Mouse (Mus musculus) gastrocnemius, adult 2 months (tissue): ENCODE measurements around the gene Has3. TPM values are rescaled to one million over a fixed set of nuclear protein-coding genes. Genes with fewer than 3 reads are reported as not detected.

ENCODE experiments used
- DNase-seq: peaks from one replicate; pipeline ENCODE4 v3.0.0; 2022
- H3K27ac ChIP-seq: fragments of 200-600 bp; 2 replicates; pipeline ENCODE4 v1.8.1; 2022; ENCODE audit warnings: mild to moderate bottlenecking
- H3K4me3 ChIP-seq: fragments of 200-600 bp; 2 replicates; pipeline ENCODE4 v1.8.1; 2022; ENCODE audit warnings: mild to moderate bottlenecking, moderate library complexity
- CTCF ChIP-seq: fragments of 200-600 bp; IDR thresholded peaks from 2 replicates; pipeline ENCODE4 v1.8.1; 2022; ENCODE audit warnings: antibody characterized with exemption, mild to moderate bottlenecking, moderate library complexity
- intact Hi-C: fragments of 180-260 bp; cut with DNase I; formaldehyde crosslinking; loops from one replicate; pipeline ENCODE4 v1.15.1; 2025
- total RNA-seq, 2 experiments: library from RNA; stranded (reverse); gene quantifications; 2 replicates each; pipeline ENCODE4 v1.2.3; 2021

Gene Has3
- total RNA-seq, 2 experiments from 2014 or later = 0.56 to 0.59 TPM

DNA sequence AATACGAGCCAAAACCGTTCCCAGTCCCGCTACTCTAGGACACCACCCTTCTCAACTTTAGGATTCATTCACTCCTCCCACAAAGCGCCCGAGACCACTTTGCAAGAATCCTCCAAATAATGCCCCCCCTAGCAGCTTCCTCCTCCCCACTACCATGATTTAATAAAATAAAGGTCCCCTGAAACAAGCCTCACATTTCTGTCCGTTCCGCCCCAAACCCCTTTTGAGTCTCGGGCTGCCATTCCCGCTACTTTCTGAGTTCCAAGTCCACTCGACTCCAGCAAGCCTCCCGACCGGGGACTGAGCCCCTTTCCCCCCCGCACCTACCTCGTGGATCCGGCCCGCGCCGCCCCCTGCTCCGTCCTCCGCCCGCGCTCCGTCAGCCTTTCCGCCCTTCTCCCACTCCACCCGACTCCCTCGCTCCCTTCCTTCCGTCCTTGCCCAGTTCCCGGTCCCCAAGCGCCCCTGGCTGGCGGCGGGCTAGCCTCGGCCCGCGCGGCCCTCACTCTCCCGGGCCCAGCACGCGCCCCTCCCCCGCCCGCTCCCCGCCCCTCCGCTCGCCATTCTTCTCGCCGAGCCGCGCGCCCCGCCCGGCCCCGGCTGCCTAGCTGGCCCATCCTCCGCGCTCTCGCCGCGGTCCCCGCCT is 22.9 kb downstream of the Has3 start:
- Histone ChIP-seq H3K27ac (peak overlapping the region; percentile 92), H3K4me3 (peak overlapping the region; percentile 97)
- TF ChIP-seq CTCF = no peak
- no peak for DNase-seq
- intact Hi-C loops = no loop called here

- peak within 1 kb of the TSS; percentile 92 for H3K27ac ChIP-seq
- no peak for TF ChIP-seq CTCF
- peak; percentile 94 for DNase-seq
- intact Hi-C loops = no loop called here
- H3K4me3 ChIP-seq = peak within 1 kb of the TSS; percentile 97
Measured at GRCm38 (mm10) chr8:106893481-106894156, 23.6 kb downstream of the Has3 start, which contains the start of gene Utp4. Gene Utp4 (plus strand): TSS chr8:106893636.

- peak; percentile 21 for DNase-seq
- intact Hi-C loops = no loop called here
- TF ChIP-seq CTCF = no peak
- Histone ChIP-seq H3K4me3 (no peak overlapping the region), H3K27ac (no peak overlapping the region)
Measured at GRCm38 (mm10) chr8:106899473-106899872, 29.4 kb downstream of the Has3 start.

GRCm38 (mm10) chr8:106905727-106906480 is 35.9 kb downstream of the Has3 start:
- TF ChIP-seq CTCF = peak; percentile 72
- Histone ChIP-seq H3K4me3 (no peak overlapping the region), H3K27ac (peak overlapping the region; percentile 12; the same call in 1 of the 2 replicates)
- DNase-seq = peak; percentile 76
- intact Hi-C loops = loop anchor here (1.0 kb wide), 1 partner anchor 96 kb away; no protein-coding TSS in a partner anchor

DNA sequence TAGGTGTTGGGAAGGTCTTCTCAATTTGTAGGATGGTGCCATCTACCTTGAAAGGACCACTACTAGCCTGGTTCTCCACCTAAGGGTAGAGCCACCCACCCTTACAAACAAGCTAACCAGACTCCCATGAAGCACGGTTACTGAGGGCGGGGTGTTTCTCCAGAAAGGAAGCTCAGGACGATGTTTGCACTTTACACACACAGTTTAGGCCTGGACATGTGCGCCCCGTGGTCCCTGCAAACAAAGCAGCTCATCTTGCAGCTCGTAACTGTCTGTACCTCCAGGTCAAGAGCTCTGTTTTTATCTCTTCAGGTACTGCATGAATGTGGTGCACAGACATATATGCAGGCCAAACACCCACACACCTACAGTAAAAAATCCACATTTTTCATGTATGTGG is 36.6 kb downstream of the Has3 start:
- Histone ChIP-seq H3K4me3 (no peak overlapping the region), H3K27ac (no peak overlapping the region; the same call in 1 of the 2 replicates)
- intact Hi-C loops = no loop called here
- TF ChIP-seq CTCF = no peak
- no peak for DNase-seq

GRCm38 (mm10) chr8:106907450-106907849 is 37.4 kb downstream of the Has3 start:
- no peak for DNase-seq
- H3K27ac ChIP-seq = 0 out of 2 replicates have a peak overlapping the region, but pooled peaks have one; percentile 13
- H3K4me3 ChIP-seq = no peak overlapping the region
- intact Hi-C loops = no loop called here
- TF ChIP-seq CTCF = no peak

DNA sequence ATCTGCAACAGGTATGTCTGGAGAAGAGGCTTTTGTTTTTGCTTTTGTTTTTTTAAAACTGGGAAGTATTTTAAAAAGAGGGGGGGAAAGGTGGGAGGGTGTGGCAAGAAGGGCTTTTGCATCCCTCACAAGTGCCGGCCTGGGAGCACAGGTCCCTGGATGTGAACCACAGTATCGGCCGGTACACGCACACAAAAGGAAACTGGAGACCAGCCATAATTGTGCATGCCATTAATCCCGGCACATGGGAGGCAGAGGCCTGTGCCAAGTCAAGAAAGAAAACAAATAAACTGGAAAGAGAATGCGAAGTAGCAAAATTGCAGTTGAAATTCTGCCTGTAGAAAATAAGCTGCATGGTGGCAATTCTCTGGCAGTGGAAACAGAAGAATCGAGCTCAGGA is 38.2 kb downstream of the Has3 start:
- Histone ChIP-seq H3K4me3 (no peak overlapping the region), H3K27ac (no peak overlapping the region)
- DNase-seq = no peak
- no peak for TF ChIP-seq CTCF
- intact Hi-C loops = no loop called here

DNA sequence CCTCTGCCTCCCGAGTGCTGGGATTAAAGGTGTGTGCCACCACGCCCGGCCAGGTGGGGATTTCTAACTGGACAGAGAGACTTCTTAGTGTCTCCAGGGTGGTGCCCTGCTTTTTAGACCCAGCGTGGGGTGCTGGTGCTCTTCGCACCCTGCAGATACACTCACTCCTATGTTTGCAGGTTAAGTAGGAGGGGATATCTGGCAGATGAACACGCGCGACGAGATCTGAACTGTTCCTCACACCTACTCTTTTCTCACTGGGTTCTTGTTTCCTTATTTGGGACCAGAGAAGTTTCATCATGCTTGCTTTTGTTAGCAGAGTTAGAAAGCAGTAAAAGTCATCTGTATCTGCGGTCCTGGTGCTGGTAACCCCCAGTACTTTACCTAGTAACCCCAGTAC is 43.6 kb downstream of the Has3 start:
- H3K27ac ChIP-seq = no peak overlapping the region
- no peak overlapping the region for H3K4me3 ChIP-seq
- DNase-seq = no peak
- TF ChIP-seq CTCF = no peak
- intact Hi-C loops = no loop called here

- TF ChIP-seq CTCF = no peak
- no peak overlapping the region for H3K27ac ChIP-seq
- H3K4me3 ChIP-seq = no peak overlapping the region
- intact Hi-C loops = no loop called here
- no peak for DNase-seq
Measured at GRCm38 (mm10) chr8:106919721-106920394, 49.8 kb downstream of the Has3 start.

DNA sequence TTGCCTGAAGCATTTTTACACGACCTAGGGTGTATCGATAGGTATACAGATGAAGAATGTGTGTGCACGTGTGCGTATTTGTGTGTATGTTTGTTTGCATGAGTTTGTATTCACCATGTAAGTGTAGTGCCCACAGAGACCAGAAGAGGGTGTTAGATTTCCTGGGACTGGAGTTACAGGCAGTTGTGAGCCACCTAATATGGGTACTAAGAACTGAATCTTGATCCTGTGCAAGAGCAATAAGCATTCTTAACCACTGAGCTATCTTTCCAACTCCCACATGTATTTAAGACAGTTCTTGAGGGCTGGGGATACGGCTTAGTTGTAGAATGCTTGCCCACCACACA is 50.3 kb downstream of the Has3 start:
- no peak for DNase-seq
- intact Hi-C loops = no loop called here
- Histone ChIP-seq H3K27ac (no peak overlapping the region), H3K4me3 (no peak overlapping the region)
- TF ChIP-seq CTCF = no peak; the same call in 1 of the 2 replicates

DNA sequence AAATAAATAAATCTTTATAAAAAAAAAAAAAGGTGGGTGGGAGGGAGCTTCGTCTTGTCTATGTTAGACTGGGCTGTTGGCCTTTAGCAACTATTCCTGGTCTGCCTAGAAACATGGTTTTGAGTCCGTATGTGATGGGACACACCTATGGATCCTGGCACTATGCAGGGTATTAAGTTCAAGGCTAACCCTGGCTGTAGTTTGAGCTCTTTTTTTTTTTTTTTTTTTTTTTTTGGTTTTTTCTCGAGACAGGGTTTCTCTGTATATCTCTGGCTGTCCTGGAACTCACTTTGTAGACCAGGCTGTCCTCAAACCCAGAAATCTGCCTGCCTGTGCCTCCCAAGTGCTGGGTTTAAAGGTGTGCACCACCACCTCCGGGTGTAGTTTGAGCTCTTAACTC is 54.0 kb downstream of the Has3 start:
- TF ChIP-seq CTCF = no peak
- peak overlapping the region; percentile 41; the same call in 1 of the 2 replicates for H3K27ac ChIP-seq
- DNase-seq = no peak
- no peak overlapping the region for H3K4me3 ChIP-seq
- intact Hi-C loops = no loop called here

DNA sequence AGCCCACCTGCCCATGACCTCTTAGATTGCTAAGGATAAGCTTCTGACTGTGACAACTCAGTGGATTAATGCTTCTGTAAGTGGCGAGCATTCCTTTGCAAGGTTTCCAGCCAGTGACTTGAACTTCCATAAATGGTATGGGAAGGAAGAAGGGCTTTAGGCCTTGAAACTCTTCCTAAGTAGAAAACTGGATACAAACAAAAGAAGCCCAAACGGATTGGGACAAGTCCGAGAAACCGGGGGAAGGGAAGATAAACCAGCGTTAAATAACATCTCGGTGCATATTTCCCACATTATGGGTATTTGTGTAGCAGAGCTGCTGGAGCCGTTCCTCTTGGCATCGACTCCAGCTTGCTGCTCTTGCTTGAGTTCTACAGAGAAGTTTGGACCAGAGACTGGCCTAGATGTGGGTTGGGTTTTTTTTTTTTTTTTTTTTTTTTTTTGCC is 54.9 kb downstream of the Has3 start:
- intact Hi-C loops = loop anchor here (5.0 kb wide), 1 partner anchor 77 kb away; no protein-coding TSS in a partner anchor
- peak; percentile 52 for DNase-seq
- no peak for TF ChIP-seq CTCF
- Histone ChIP-seq H3K27ac (peak overlapping the region; percentile 41), H3K4me3 (no peak overlapping the region)

- no peak for TF ChIP-seq CTCF
- intact Hi-C loops = loop anchor here (5.0 kb wide), 1 partner anchor 77 kb away; no protein-coding TSS in a partner anchor
- DNase-seq = no peak
- Histone ChIP-seq H3K27ac (peak overlapping the region; percentile 40), H3K4me3 (no peak overlapping the region)
Measured at GRCm38 (mm10) chr8:106925446-106925845, 55.4 kb downstream of the Has3 start.
